Mouse (Mus musculus) stomach, embryonic 15.5 days (tissue): Measurements from ENCODE around the gene Iqch. TPM values are rescaled to one million over a fixed set of nuclear protein-coding genes. Genes with fewer than 3 reads are reported as not detected.
A peak's percentile ranks its signal among the peaks of the same experiment; 100 is the strongest.

Source experiments
- ATAC-seq: fragments of 200-750 bp; cut with Nextera tagmentation; 2 replicates; pipeline ENCODE4 v1.8.0; 2017; ENCODE audit warnings: low read depth, moderate number of reproducible peaks, moderate TSS enrichment; ENCODE audit not compliant: insufficient read depth, low FRiP score
- H3K27ac ChIP-seq: fragments of 300-500 bp; sonication (generic); 2 replicates; pipeline ENCODE4 v1.5.1; 2015; ENCODE audit warnings: mild to moderate bottlenecking, inconsistent platforms
- H3K27me3 ChIP-seq: fragments of 300-500 bp; sonication (generic); replicated peaks from 2 replicates; pipeline ENCODE4 v1.6.1; 2015; ENCODE audit warnings: inconsistent platforms
- H3K36me3 ChIP-seq: fragments of 300-500 bp; sonication (generic); 2 replicates; pipeline ENCODE4 v1.6.1; 2015; ENCODE audit warnings: inconsistent platforms
- H3K4me1 ChIP-seq: fragments of 300-500 bp; sonication (generic); 2 replicates; pipeline ENCODE4 v1.6.1; 2015; ENCODE audit warnings: inconsistent platforms
- H3K4me2 ChIP-seq: fragments of 300-500 bp; sonication (generic); 2 replicates; pipeline ENCODE4 v1.6.1; 2015; ENCODE audit warnings: mild to moderate bottlenecking, inconsistent platforms
- H3K4me3 ChIP-seq: fragments of 300-500 bp; sonication (generic); replicated peaks from 2 replicates; pipeline ENCODE4 v1.5.1; 2015; ENCODE audit warnings: inconsistent platforms
- H3K9ac ChIP-seq: fragments of 300-500 bp; sonication (generic); 2 replicates; pipeline ENCODE4 v1.6.1; 2015; ENCODE audit warnings: inconsistent platforms
- H3K9me3 ChIP-seq: fragments of 300-500 bp; sonication (generic); 2 replicates; pipeline ENCODE4 v1.6.1; 2016; ENCODE audit warnings: inconsistent platforms
- WGBS: fragments of 180-500 bp; shearing (Covaris S2); methylation state at CpG from one replicate; pipeline ENCODE4 v1.1.7; 2015; 5-methylcytosine and 5-hydroxymethylcytosine counted together
- polyA plus RNA-seq: library from polyadenylated mRNA; unstranded; fragments of >200 nt; fragmentation: Nextera tagmentation; extraction: Ambion mirVana; gene quantifications from 2 replicates; pipeline ENCODE4 v1.2.1, GENCODE M21; 2015

Gene Iqch
- polyA plus RNA-seq, result 0.10 and 0.12 TPM in 2 replicates

DNA sequence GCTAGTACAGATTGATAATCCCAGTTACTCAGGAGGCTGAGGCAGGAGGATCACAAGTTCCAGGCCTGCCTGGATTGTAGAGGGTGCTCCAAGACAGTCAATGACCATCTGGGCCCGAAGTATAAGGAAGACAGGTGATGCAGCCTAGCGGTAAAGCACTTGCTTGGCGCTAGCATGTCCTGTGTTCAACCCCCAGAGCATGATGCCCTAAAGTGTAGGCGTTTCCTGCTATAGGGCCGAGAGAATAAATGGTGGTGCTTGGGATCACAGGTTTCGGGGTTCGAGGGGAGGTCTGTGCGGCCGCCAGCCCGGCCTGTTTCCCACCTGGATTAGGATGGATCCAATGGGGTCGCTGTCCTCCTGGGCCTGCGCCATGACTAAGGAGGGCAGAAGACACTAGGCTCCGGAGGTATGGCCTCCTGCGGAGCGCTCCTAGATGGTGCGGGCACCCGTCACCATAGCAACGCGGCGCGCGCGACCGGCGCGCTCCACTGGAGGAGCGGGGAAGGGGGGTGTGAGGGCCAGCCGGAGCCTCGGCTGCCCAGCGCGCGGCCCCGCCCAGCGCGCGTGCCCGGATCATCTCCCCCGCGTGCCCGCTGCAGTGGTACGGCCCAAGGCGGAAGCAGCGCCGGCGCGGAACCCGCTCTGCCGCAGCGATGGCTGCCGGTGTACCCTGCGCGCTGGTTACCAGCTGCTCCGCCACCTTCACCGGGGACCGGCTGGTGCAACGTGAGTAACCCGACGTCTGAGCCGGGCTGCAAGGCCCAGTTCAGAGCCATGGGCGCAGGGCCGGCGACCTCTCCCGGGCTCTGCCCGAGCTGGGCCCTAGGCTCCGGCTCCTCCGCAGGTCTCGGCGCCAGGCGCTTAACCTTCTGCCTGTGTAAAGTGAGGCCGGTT lies at the start of gene Iqch, which contains the start of gene Aagab:
Gene Iqch (minus strand): TSS at position 451 of the 897 bp plus-strand sequence.
Gene Aagab (plus strand): TSS at position 618 of the 897 bp plus-strand sequence.
- Histone ChIP-seq H3K4me1 (peaks cover 14% of the 10 kb centered on the region; the same call in 1 of the 2 replicates), H3K4me2 (peak within 1 kb of the TSS; percentile 74), H3K9ac (peak within 1 kb of the TSS; percentile 85), H3K27ac (no peak within 1 kb of the TSS; the same call in 1 of the 2 replicates), H3K36me3 (no peaks in the 10 kb centered on the region), H3K4me3 (peak within 1 kb of the TSS; percentile 98), H3K27me3 (no peaks in the 10 kb centered on the region), H3K9me3 (no peaks in the 10 kb centered on the region)
- 2% methylated on average over 66 of the region's 70 CpGs for WGBS
- peak; percentile 99 for ATAC-seq

DNA sequence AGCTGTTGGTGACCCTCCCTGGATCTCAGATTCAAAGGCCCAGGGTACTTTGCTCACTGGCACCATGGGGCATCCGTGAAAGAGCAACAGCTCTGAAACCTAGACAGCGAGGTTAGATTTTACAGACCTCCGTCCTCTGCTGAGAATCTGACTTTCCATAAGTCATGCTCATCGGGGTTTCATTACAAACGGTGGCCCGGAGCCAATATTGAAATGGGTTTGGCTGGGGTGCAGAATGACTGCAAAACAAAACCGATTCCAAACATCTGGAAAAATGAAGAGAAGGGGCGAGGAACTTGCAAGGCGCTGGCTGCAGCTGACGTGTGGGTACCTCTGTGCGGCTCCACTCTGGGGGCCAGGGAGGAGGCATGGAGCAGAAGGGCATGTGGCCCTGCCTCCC lies 49.3 kb upstream of the Iqch start:
- WGBS, result 49% methylated on average over 11 of the region's 11 CpGs
- Histone ChIP-seq H3K4me1 (peaks cover 28% of the 10 kb centered on the region), H3K27ac (peak overlapping the region; percentile 49), H3K27me3 (no peaks in the 10 kb centered on the region), H3K4me3 (no peak overlapping the region), H3K9me3 (no peaks in the 10 kb centered on the region), H3K4me2 (no peak overlapping the region), H3K9ac (no peak overlapping the region), H3K36me3 (peaks cover 30% of the 10 kb centered on the region)
- ATAC-seq, result no peak

DNA sequence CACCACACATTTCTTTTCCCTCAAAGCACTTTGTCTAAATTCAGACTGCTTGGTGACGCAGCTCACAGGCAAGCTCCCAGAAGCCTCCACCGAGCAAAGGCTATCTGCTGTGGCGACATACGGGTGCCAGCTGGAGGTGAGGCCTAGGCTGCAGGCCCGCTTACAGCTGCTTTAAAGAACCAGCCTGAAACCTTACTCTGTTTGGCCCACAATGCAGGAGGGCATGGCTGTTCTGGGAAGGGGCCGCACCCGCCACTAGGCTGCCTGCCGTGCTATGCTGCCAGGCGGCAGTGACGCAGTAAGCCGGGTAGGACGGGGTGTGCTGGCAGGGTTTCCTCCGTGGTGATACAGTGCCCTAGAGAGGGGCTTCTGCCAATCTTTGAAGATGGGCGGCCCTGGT lies 48.6 kb upstream of the Iqch start:
- Histone ChIP-seq H3K36me3 (peaks cover 30% of the 10 kb centered on the region), H3K4me2 (no peak overlapping the region), H3K9ac (no peak overlapping the region), H3K27ac (peak overlapping the region; percentile 49; the same call in 1 of the 2 replicates), H3K9me3 (no peaks in the 10 kb centered on the region), H3K27me3 (no peaks in the 10 kb centered on the region), H3K4me1 (peaks cover 28% of the 10 kb centered on the region), H3K4me3 (no peak overlapping the region)
- WGBS, result 83% methylated on average over 14 of the region's 14 CpGs
- ATAC-seq, result no peak

DNA sequence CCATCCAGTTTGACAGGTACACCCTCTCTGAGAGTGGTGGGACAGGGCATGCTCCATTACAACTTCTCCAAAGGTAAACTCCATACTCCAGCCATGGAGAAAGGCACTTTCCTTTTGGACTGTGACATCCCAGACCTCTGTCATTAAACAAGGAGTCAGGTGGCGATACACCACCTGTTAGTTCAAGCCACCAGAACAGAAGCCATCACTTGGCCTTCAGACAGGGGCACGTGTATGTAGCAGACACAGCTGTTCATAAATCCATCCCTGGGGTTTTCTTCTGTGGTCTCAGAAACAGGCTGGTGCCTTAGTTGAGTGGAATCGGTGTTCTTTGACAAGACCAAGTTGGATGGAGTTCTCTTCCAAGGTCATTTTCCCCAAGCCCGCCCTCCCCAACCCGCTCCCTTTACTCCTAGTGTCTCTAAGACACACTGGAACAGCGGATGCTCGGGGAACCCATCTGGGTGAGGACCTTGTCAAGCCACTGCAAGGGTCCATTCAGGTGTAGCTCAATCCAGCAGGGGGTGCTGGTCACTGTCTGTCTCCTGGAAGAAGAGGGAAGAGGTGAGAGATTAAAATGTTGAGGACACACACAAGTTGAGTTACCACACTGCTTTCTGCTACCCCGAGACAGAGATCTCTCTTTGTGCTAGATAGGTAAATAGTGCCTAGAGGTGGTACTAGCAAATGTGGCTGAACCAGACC lies 47.7 kb upstream of the Iqch start:
- Histone ChIP-seq H3K36me3 (peaks cover 27% of the 10 kb centered on the region), H3K27me3 (no peaks in the 10 kb centered on the region), H3K4me2 (no peak overlapping the region), H3K4me3 (no peak overlapping the region), H3K4me1 (peaks cover 23% of the 10 kb centered on the region; the same call in 1 of the 2 replicates), H3K9ac (no peak overlapping the region), H3K27ac (no peak overlapping the region), H3K9me3 (no peaks in the 10 kb centered on the region)
- no peak for ATAC-seq
- WGBS, result 83% methylated on average over 8 of the region's 8 CpGs

DNA sequence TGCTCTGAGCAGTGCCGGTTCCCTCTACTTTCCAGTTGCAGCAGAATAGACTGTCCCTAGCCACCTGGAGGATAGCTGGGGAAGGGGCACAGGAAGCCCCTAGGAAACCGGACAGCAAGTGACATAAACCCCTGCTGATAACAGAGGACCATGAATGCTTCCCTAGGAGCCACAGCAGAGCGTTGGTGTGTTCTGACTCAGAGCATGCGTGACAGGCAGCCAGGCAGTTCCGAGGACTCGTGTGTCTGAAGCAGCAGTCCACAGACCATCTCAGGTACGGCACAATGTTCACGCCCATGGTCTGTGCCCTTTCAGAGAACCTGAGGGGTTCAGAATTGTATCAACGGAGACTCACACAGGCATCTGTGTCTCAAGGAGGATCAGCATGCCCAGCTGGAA lies 46.2 kb upstream of the Iqch start:
- no peak overlapping the region for H3K4me3 ChIP-seq
- no peak overlapping the region for H3K9ac ChIP-seq
- no peak overlapping the region for H3K4me2 ChIP-seq
- no peak for ATAC-seq
- no peaks in the 10 kb centered on the region for H3K27me3 ChIP-seq
- H3K4me1 ChIP-seq, result peaks cover 14% of the 10 kb centered on the region; the same call in 1 of the 2 replicates
- H3K9me3 ChIP-seq, result no peaks in the 10 kb centered on the region
- no peak overlapping the region for H3K27ac ChIP-seq
- peaks cover 20% of the 10 kb centered on the region for H3K36me3 ChIP-seq
- 84% methylated on average over 9 of the region's 9 CpGs for WGBS

DNA sequence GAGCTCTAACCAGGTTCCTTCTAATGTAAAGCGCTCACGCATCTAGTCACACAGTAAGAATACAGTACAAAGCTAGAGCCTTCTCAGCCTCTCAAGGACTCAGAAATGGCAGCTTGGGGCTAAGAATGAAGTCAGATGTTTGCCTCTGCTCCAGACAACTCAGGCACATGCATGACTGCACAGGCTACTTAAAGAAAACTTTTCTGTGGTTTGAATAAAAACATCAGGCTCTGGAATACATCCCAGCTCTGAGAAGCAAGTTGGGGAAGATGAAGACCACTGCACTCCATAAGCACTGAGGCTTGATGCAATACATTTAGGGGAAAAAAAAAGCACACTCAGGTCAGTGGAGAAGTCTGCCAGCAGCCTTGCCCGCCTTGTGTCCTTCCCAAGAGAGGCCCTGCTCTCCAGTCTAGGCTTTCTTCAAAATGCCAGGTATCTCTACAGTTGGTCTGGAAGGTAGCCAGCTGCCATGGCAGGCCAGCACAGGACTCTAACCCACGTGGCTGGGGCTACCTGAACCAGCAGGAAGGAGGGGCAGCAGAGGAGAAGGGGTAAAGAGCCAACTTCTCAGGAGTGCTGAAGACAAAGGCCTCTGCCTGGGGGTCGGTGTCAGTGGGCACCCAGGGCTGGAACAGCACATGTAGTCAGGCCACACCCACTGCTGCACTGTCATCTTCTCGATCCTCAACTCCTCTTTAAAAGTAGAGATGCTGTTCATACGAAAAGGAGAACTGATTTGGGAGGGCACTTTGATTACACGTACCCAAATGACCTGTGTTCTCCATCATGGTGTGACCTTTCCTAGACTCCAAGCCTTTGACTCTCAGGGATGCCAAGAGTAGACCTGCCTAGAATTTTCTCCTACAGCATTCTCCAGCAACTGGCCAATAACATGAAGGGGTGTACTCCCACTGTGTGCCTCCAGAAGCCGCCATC lies 45.6 kb upstream of the Iqch start:
- peak overlapping the region; percentile 28; the same call in 1 of the 2 replicates for H3K27ac ChIP-seq
- H3K9ac ChIP-seq, result no peak overlapping the region
- no peak overlapping the region for H3K4me2 ChIP-seq
- no peaks in the 10 kb centered on the region for H3K9me3 ChIP-seq
- no peak for ATAC-seq
- no peak overlapping the region for H3K4me3 ChIP-seq
- H3K27me3 ChIP-seq, result no peaks in the 10 kb centered on the region
- peaks cover 11% of the 10 kb centered on the region; the same call in 1 of the 2 replicates for H3K4me1 ChIP-seq
- peaks cover 20% of the 10 kb centered on the region for H3K36me3 ChIP-seq
- WGBS, result 80% methylated on average over 9 of the region's 9 CpGs

DNA sequence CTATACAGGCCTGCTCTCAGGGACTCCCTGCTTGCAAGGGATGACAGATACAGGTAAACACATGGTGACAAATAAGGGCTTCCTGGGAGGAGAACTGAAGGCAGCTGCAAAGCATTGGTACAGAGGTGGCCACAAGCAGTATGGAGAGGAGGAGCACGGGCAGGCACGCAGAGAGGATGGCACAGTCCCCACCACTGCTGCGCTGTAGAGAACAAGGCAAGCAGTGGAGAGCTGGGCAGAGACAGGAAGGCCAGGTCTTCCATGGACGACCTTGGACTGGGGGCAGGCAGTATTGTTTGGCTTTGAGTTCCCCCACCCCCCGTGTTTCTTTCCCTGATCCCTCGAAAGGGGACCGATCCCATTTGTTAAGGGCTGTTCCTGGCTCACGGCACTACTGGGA lies 42.8 kb upstream of the Iqch start:
- WGBS, result 64% methylated on average over 8 of the region's 8 CpGs
- Histone ChIP-seq H3K4me2 (no peak overlapping the region), H3K4me1 (no peaks in the 10 kb centered on the region), H3K36me3 (peaks cover 10% of the 10 kb centered on the region; the same call in 1 of the 2 replicates), H3K4me3 (no peak overlapping the region), H3K27me3 (no peaks in the 10 kb centered on the region), H3K9ac (no peak overlapping the region), H3K9me3 (no peaks in the 10 kb centered on the region), H3K27ac (no peak overlapping the region)
- no peak for ATAC-seq

DNA sequence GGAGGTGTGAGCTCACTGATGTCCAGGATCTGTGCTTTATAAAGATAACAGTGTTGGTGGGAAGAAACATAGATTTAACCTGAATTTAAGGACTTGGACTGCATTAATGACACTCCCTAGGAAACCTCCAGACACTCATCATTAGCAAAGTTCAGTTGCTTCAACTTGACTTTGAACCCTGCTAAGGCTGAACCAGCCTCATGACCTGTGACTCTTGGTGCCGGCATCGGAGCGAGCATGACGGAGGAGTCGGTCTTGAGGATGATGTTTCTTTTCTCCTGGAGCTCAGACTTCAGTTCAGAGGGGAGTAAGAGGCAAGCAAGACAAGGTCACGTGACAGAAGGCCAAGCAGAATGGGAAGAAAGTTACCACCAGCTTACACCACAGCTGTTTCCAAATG lies 41.7 kb upstream of the Iqch start:
- H3K27ac ChIP-seq, result no peak overlapping the region
- no peak overlapping the region for H3K4me2 ChIP-seq
- H3K4me1 ChIP-seq, result no peaks in the 10 kb centered on the region
- no peak overlapping the region for H3K9ac ChIP-seq
- WGBS, result 90% methylated on average over 6 of the region's 6 CpGs
- H3K36me3 ChIP-seq, result peaks cover 6% of the 10 kb centered on the region; the same call in 1 of the 2 replicates
- H3K27me3 ChIP-seq, result no peaks in the 10 kb centered on the region
- no peaks in the 10 kb centered on the region for H3K9me3 ChIP-seq
- no peak for ATAC-seq
- no peak overlapping the region for H3K4me3 ChIP-seq

DNA sequence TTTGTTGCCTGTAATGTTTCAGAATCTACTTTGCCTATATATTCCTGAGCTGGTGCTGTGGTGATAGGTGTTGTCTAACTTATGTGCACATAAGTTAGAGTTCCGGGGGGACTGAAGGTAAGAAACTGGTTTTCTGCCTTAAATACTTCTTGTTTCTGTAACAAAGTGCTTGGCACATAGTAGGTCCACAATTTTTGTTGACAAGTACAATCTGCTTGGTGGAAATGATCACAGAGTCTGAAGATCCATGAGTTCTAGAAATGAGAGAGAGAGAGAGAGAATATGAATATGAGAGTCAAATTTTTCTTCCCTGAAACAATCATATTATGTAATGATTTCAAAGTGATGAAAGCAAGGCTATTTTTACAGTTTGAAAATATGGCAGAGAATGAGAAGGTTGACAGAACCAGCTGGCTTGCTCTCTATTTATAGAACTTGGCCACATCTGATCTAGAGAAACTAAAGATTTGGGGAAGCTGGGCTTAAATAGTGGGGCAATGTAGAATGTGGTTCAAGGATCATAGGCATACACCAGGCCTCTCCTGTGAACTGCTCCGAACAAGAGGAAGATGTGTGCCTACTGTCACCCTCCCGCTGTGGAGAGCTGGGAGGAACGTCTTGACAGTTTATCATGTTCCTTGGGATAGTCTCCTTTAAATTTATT lies 39.8 kb upstream of the Iqch start:
- Histone ChIP-seq H3K4me1 (no peaks in the 10 kb centered on the region), H3K27me3 (no peaks in the 10 kb centered on the region), H3K4me2 (no peak overlapping the region), H3K4me3 (no peak overlapping the region), H3K9ac (no peak overlapping the region), H3K9me3 (no peaks in the 10 kb centered on the region), H3K36me3 (no peaks in the 10 kb centered on the region), H3K27ac (no peak overlapping the region)
- ATAC-seq, result no peak
- whole genome bisulfite sequencing, result 92% methylated on average over 4 of the region's 4 CpGs

DNA sequence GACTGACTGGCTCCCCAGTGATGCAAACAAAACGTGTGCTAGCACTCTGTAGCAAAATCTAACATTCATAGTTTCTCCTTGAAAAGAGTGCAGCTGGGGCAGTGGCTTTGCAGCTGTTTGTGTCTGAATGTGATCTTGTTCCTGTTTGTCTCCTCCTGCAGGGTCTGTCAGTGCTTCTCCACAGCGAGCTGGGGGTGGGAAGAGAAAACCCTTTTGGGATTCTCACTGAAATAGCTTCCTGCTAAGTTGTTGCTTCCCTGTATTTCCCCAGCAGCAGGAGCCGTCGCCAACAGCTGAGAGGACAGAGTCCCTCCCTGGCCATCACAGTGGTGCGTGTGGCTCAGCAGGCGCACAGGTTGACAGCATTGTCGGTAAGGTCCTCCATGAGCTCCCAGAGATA lies 33.8 kb upstream of the Iqch start:
- H3K27ac ChIP-seq, result no peak overlapping the region
- no peaks in the 10 kb centered on the region for H3K27me3 ChIP-seq
- H3K4me1 ChIP-seq, result peaks cover 7% of the 10 kb centered on the region; the same call in 1 of the 2 replicates
- H3K9ac ChIP-seq, result no peak overlapping the region
- no peaks in the 10 kb centered on the region for H3K36me3 ChIP-seq
- no peaks in the 10 kb centered on the region for H3K9me3 ChIP-seq
- 73% methylated on average over 7 of the region's 7 CpGs for WGBS
- ATAC-seq, result no peak
- H3K4me3 ChIP-seq, result no peak overlapping the region
- no peak overlapping the region for H3K4me2 ChIP-seq

DNA sequence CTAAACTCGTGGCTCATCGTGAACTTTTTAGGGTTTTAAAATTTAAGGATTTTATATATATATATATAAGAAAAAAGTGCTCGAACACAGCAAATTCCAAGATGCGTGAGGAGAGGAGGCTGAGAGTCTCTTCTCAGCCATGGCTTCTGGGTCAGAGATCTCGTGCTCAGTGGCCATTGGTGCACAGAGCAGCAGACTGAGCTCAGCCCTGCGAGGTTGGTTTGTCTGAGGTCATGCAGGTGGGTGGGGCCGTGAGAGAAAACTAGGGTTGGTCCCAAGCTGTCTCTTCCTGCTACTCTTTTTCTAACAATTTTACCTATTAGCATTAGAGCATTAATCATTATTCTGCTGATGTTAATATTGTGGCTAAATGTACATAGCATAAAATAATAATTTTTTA lies 31.0 kb upstream of the Iqch start:
- Histone ChIP-seq H3K27ac (no peak overlapping the region; the same call in 1 of the 2 replicates), H3K9ac (no peak overlapping the region), H3K4me3 (no peak overlapping the region), H3K4me2 (no peak overlapping the region; the same call in 1 of the 2 replicates), H3K27me3 (no peaks in the 10 kb centered on the region), H3K36me3 (no peaks in the 10 kb centered on the region), H3K9me3 (no peaks in the 10 kb centered on the region), H3K4me1 (peaks cover 7% of the 10 kb centered on the region; the same call in 1 of the 2 replicates)
- 63% methylated on average over 7 of the region's 7 CpGs for WGBS
- ATAC-seq, result no peak
